Mouse (Mus musculus) forebrain, postnatal 0 days (tissue): Measurements from ENCODE around the gene Cenpt. TPM values are rescaled to one million over a fixed set of nuclear protein-coding genes. Genes with fewer than 3 reads are reported as not detected.
"Not testable (repeated sequence)": the region's sequence is repeated elsewhere in the genome, so short reads cannot be mapped to it uniquely, and the experiment has no call there.

Experiments used
- ATAC-seq: fragments of 200-750 bp; cut with Nextera tagmentation; 2 replicates; pipeline ENCODE4 v1.8.0; 2017; ENCODE audit warnings: mild to moderate bottlenecking, moderate library complexity
- DNase-seq: peaks from one replicate; pipeline ENCODE4 v3.0.0-alpha.2; 2015
- H3K27ac ChIP-seq: fragments of 300-500 bp; sonication (generic); 2 replicates; pipeline ENCODE4 v1.5.1; 2014; ENCODE audit warnings: low read depth, mild to moderate bottlenecking, antibody characterized with exemption, low read length, moderate library complexity, mixed read lengths
- H3K27me3 ChIP-seq: fragments of 300-500 bp; sonication (generic); 2 replicates; pipeline ENCODE4 v1.6.1; 2014; ENCODE audit warnings: mild to moderate bottlenecking, low read length, mixed read lengths; ENCODE audit not compliant: insufficient read depth
- H3K36me3 ChIP-seq: fragments of 300-500 bp; sonication (generic); 2 replicates; pipeline ENCODE4 v1.6.1; 2014; ENCODE audit warnings: mild to moderate bottlenecking, moderate library complexity; ENCODE audit not compliant: insufficient read depth
- H3K4me1 ChIP-seq: fragments of 300-500 bp; sonication (generic); 2 replicates; pipeline ENCODE4 v1.6.1; 2014; ENCODE audit warnings: antibody characterized with exemption; ENCODE audit not compliant: insufficient read depth
- H3K4me2 ChIP-seq: fragments of 300-500 bp; sonication (generic); 2 replicates; pipeline ENCODE4 v1.6.1; 2014; ENCODE audit warnings: low read depth, mild to moderate bottlenecking, moderate library complexity
- H3K4me3 ChIP-seq: fragments of 300-500 bp; sonication (generic); 2 replicates; pipeline ENCODE4 v1.5.1; 2014; ENCODE audit warnings: low read depth, low read length, mixed read lengths
- H3K9ac ChIP-seq: fragments of 300-500 bp; sonication (generic); 2 replicates; pipeline ENCODE4 v1.6.1; 2014; ENCODE audit warnings: mild to moderate bottlenecking
- H3K9me3 ChIP-seq: fragments of 300-500 bp; sonication (generic); 2 replicates; pipeline ENCODE4 v1.6.1; 2016; ENCODE audit warnings: low read length
- CTCF ChIP-seq: sonication (generic); IDR thresholded peaks from 2 replicates; pipeline ENCODE4 v1.5.1; 2016; ENCODE audit warnings: antibody characterized with exemption, control low read depth, low read depth
- WGBS: fragments of 180-500 bp; shearing (Covaris S2); extraction: QIAGEN DNeasy Blood & Tissue Kit; methylation state at CpG from one replicate; pipeline ENCODE4 v1.1.7; 2014; 5-methylcytosine and 5-hydroxymethylcytosine counted together
- polyA plus RNA-seq: library from polyadenylated mRNA; unstranded; fragments of >200 nt; fragmentation: Nextera tagmentation; extraction: Ambion mirVana; gene quantifications from 2 replicates; pipeline ENCODE4 v1.2.1, GENCODE M21; 2015
- total RNA-seq: library from RNA; depleted of rRNA; stranded (reverse); fragments of >200 nt; gene quantifications from 2 replicates; pipeline ENCODE4 v1.2.3, GENCODE M21; 2014

Cenpt gene
- total and polyA plus RNA-seq, 2 experiments from 2014 or later = 42.4 to 42.8 TPM

DNA sequence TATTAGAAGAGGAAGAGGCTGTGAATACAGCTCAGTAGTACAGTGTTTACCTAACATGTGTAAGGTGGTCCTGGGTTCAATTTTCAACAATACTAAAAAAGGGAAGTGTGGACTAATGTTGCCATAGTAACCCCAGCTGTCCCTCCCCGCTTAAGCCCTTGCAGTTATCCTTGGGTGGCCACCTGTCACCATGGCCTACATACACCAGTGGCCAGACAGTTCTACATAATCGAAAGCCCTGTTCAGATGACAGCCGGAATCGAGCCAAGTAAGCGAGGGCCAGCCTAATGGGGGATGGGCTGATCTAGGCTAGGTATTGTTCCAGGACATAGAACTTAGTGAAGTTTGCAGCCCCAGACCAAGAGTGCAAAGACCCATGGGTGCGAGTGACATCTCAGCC lies 16.1 kb downstream of the Cenpt start:
- no peak for TF ChIP-seq CTCF
- ATAC-seq = no peak
- H3K27me3 ChIP-seq = no peaks in the 10 kb centered on the region
- H3K4me2 ChIP-seq = no peak overlapping the region
- no peak for DNase-seq
- H3K27ac ChIP-seq = no peak overlapping the region
- no peaks in the 10 kb centered on the region for H3K4me1 ChIP-seq
- no peaks in the 10 kb centered on the region for H3K36me3 ChIP-seq
- WGBS = 82% methylated on average over 6 of the region's 6 CpGs
- no peak overlapping the region for H3K4me3 ChIP-seq
- no peak overlapping the region for H3K9ac ChIP-seq
- no peaks in the 10 kb centered on the region for H3K9me3 ChIP-seq

DNA sequence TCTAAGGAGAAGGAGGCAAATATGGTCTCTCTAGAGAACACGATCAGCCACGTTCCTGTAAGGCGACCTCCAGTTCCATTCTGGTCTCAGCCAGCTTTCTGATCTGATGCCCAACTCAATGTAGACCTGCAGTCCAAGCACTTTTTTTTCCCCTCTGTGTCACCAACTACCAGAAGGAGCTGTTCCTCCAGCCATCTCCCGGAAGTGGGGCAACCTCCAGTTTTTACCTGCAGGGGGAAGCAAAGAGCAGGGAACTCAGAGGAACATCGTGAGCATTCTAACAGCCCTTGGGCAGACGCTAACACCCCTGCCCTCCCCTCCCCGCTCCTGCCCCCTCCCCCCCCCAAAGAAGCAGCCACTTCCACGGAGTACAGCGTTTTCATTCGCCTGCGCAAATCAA lies 17.8 kb downstream of the Cenpt start:
- H3K4me2 ChIP-seq = no peak overlapping the region
- H3K27ac ChIP-seq = no peak overlapping the region
- H3K27me3 ChIP-seq = no peaks in the 10 kb centered on the region
- DNase-seq = no peak
- no peak overlapping the region for H3K9ac ChIP-seq
- peak; percentile 42 for TF ChIP-seq CTCF
- ATAC-seq = no peak
- 31% methylated on average over 11 of the region's 11 CpGs for WGBS
- H3K36me3 ChIP-seq = no peaks in the 10 kb centered on the region
- no peaks in the 10 kb centered on the region for H3K9me3 ChIP-seq
- H3K4me3 ChIP-seq = no peak overlapping the region
- H3K4me1 ChIP-seq = no peaks in the 10 kb centered on the region

DNA sequence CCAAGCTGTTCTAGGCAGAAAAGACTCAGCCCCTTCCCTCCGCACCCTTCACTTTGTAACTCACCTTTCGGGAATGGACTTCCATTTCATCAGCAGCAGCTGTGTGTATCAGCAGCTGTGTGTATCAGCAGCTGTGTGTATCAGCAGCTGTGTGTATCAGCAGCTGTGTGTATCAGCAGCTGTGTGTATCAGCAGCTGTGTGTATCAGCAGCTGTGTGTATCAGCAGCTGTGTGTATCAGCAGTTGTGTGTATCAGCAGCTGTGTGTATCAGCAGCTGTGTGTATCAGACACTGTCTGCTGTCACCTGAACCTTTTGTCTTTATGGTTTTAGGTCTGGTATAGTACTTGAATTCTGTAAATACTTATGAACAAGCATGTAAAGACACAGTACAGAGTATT lies 19.3 kb downstream of the Cenpt start:
- not testable (repeated sequence) for H3K27ac ChIP-seq, H3K9ac ChIP-seq, H3K9me3 ChIP-seq, H3K4me2 ChIP-seq, H3K4me1 ChIP-seq, H3K4me3 ChIP-seq, H3K36me3 ChIP-seq, DNase-seq, H3K27me3 ChIP-seq, ATAC-seq
- 86% methylated on average over 2 of the region's 2 CpGs for WGBS

DNA sequence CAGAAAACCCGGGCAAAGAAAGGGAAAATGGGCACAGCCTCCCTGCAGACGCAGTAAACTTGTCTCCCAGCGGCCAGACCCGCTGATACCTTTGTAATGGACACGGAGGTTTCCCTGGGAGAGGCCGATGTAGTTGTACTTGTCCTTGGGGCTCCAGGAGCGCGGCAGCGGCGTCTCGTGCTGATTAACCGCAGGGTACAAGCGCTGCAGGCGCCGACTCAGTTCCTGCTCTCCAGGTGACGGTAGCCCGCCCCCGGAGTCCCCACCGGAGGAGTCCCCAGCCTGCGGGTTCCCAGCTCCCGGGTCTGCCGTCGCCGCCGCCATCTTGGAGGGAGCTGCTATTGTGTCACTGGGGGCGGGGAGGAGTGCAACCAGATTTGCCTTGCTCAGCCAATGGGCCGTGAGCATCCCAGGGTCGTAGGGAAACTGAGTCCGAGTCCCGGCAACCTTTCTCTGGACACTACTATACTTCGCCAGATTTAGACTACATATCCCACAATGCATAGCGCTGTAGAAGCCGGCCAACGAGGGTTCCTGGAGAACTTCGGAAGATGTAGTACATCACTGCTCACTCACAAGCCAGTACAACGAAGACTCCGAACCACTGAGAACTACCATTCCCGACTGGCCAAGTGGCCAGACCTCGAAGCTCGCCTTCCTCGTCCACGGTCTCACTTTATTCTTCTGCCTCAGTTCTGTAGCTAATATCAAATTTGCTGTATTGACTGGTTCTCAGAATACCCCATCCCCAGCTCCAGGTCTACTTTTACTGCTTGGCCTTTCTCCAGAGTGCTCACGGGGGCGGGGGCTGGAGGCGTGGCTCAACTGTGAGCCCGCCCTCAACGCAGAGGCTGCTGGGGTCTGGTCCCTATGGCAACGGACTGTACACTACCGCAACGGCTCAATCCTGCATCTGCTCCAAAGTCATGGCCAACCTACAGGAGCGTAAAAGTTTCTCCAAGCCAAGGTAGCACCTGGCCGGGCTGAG lies 25.9 kb downstream of the Cenpt start, which contains the start of the genes Ranbp10 and Tsnaxip1:
Gene Ranbp10 (minus strand): TSS at position 490 of the 988 bp plus-strand sequence.
Gene Tsnaxip1 (plus strand): TSS at position 871 of the 988 bp plus-strand sequence.
- peak; percentile 97 for ATAC-seq
- 1% methylated on average over 52 of the region's 52 CpGs for WGBS
- Histone ChIP-seq H3K4me3 (peak within 1 kb of the TSS; percentile 100), H3K9ac (peak within 1 kb of the TSS; percentile 94), H3K4me1 (peaks cover 6% of the 10 kb centered on the region; the same call in 1 of the 2 replicates), H3K4me2 (peak within 1 kb of the TSS; percentile 85), H3K27ac (peak within 1 kb of the TSS; percentile 81), H3K9me3 (no peaks in the 10 kb centered on the region), H3K36me3 (peaks cover 24% of the 10 kb centered on the region), H3K27me3 (no peaks in the 10 kb centered on the region)
- TF ChIP-seq CTCF = 0 out of 2 replicates have a peak, but pooled peaks have one; percentile 6
- DNase-seq = peak; percentile 99

DNA sequence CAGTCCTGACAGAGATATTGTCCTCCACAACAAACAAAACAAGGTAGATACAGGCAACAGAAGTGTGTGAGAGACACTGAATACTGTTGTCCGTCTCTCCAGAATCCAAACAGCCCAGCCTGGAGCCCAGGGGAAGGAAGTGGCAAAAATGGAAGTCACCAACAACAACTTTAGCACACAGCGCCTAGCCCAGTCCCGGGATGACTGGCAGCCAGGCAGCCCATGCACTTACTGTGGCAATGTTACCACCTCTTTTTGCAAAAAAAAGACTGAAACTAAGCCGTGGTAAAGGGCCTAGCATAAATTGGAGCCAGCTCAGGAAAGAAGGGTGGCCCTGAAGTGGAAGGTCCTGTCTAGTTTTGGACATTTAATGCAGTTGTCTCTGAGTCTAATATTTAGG lies 26.7 kb downstream of the Cenpt start:
- Histone ChIP-seq H3K9ac (peak overlapping the region; percentile 94), H3K36me3 (peaks cover 27% of the 10 kb centered on the region), H3K4me2 (peak overlapping the region; percentile 85), H3K27me3 (no peaks in the 10 kb centered on the region), H3K9me3 (no peaks in the 10 kb centered on the region), H3K4me1 (peaks cover 6% of the 10 kb centered on the region; the same call in 1 of the 2 replicates), H3K27ac (peak overlapping the region; percentile 80; the same call in 1 of the 2 replicates), H3K4me3 (peak overlapping the region; percentile 100)
- TF ChIP-seq CTCF = no peak
- DNase-seq (no peak), ATAC-seq (no peak)
- 11% methylated on average over 4 of the region's 4 CpGs for WGBS

DNA sequence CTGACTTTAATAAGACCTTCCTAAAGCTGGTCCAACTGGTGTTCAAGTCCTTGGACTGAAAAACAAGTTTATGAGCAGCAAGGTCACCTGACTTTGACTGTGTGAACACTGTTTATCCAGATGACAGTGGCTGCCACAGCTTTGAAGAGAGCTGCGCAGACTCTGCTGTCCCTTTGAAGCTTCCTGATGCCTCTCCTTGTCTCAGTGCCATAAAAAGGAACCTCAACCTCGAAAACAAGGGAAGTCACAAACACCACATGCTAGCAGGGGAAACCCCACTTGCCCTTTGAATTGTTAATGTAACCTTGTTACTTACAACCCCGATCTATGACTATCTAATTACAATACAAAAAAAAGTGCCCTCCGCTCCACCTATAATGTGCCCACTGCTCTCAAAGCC lies 27.6 kb downstream of the Cenpt start:
- H3K9me3 ChIP-seq = no peaks in the 10 kb centered on the region
- DNase-seq (no peak), ATAC-seq (no peak)
- TF ChIP-seq CTCF = no peak
- H3K27ac ChIP-seq = no peak overlapping the region
- 79% methylated on average over 4 of the region's 4 CpGs for WGBS
- no peak overlapping the region for H3K4me3 ChIP-seq
- H3K4me1 ChIP-seq = peaks cover 6% of the 10 kb centered on the region; the same call in 1 of the 2 replicates
- H3K27me3 ChIP-seq = no peaks in the 10 kb centered on the region
- H3K9ac ChIP-seq = no peak overlapping the region
- peaks cover 35% of the 10 kb centered on the region for H3K36me3 ChIP-seq
- H3K4me2 ChIP-seq = peak overlapping the region; percentile 85

DNA sequence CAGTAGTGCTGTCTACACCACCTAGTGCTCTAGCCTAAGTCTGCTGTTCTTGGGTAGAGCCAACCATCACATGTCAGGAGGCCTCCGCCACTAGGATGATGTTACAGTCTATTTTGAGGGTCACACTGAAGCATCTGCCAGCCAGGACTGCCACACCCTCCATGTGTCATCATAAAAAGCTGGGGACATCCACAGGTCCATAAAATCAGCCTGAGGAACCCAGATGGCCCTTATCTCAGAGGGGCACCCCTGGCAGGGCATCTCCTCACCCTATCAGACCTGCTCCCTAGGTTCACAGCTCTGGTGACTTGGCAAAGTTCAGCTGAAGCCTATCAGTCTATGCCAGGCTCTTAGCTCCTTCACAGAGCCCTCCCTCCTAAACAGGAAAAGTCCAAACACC lies 32.2 kb downstream of the Cenpt start:
- Histone ChIP-seq H3K9me3 (no peaks in the 10 kb centered on the region), H3K27ac (no peak overlapping the region), H3K4me1 (peaks cover 3% of the 10 kb centered on the region; the same call in 1 of the 2 replicates), H3K4me2 (no peak overlapping the region), H3K36me3 (peaks cover 45% of the 10 kb centered on the region), H3K27me3 (no peaks in the 10 kb centered on the region), H3K4me3 (no peak overlapping the region), H3K9ac (no peak overlapping the region)
- no peak for TF ChIP-seq CTCF
- no peak for DNase-seq
- no peak for ATAC-seq
- 90% methylated on average over 1 of the region's 1 CpGs for WGBS
